Mouse (Mus musculus): ENCODE data around the gene Gata3. TPM values are rescaled to one million over a fixed set of nuclear protein-coding genes. Genes with fewer than 3 reads are reported as not detected.

Gene Gata3
- total and polyA plus RNA-seq, 3 experiments: 1.9 to 17.8 (median 13.5) TPM

GRCm38 (mm10) chr2:9867092-9867825 is 22.6 kb downstream of the Gata3 start:
- DNase-seq (ENCODE audit: low spot score): no peak
- Histone ChIP-seq H3K36me3 (replicated peaks) (peaks cover 42% of the 10 kb centered on the region), H3K9me3 (replicated peaks) (no peaks in the 10 kb centered on the region), H3K27me3 (ENCODE audit: insufficient read depth, low read length) (no peaks in the 10 kb centered on the region), H3K4me3 (ENCODE audit: low read depth, low read length) (no peak overlapping the region), H3K4me1 (ENCODE audit: insufficient read depth, low read depth, low read length) (peaks cover 21% of the 10 kb centered on the region)
- TF ChIP-seq TAL1 (conservative IDR thresholded peaks at IDR 0.05; ENCODE audit: low read depth, low read length) (no peak), GATA1 (IDR thresholded peaks at IDR 0.05; ENCODE audit: borderline replicate concordance, low read length) (no peak), POLR2AphosphoS5 (IDR thresholded peaks at IDR 0.05; ENCODE audit: insufficient replicate concordance, low read depth, low read length) (no peak), CTCF (IDR thresholded peaks at IDR 0.05; ENCODE audit: low read depth, low read length) (no peak), GATA2 (IDR thresholded peaks at IDR 0.05; ENCODE audit: borderline replicate concordance, low read depth, low read length) (no peak)
- ATAC-seq (ENCODE audit: extremely low read depth, insufficient number of reproducible peaks, low FRiP score, poor library complexity, severe bottlenecking): no peak

- TF ChIP-seq GATA1 (IDR thresholded peaks at IDR 0.05; ENCODE audit: borderline replicate concordance, low read length): no peak
- TF ChIP-seq GATA2 (IDR thresholded peaks at IDR 0.05; ENCODE audit: borderline replicate concordance, low read depth, low read length): no peak
- no peak for TF ChIP-seq CTCF (IDR thresholded peaks at IDR 0.05; ENCODE audit: low read depth, low read length)
- no peak for TF ChIP-seq TAL1 (conservative IDR thresholded peaks at IDR 0.05; ENCODE audit: low read depth, low read length)
- no peak for TF ChIP-seq POLR2AphosphoS5 (IDR thresholded peaks at IDR 0.05; ENCODE audit: insufficient replicate concordance, low read depth, low read length)
- Histone ChIP-seq H3K4me3 (ENCODE audit: low read depth, low read length) (no peak overlapping the region), H3K27me3 (ENCODE audit: insufficient read depth, low read length) (no peaks in the 10 kb centered on the region), H3K9me3 (replicated peaks) (no peaks in the 10 kb centered on the region), H3K36me3 (replicated peaks) (peaks cover 23% of the 10 kb centered on the region), H3K4me1 (ENCODE audit: insufficient read depth, low read depth, low read length) (peaks cover 14% of the 10 kb centered on the region)
- ATAC-seq (ENCODE audit: extremely low read depth, insufficient number of reproducible peaks, low FRiP score, poor library complexity, severe bottlenecking) (peak; percentile 28; the same call in 1 of the 2 replicates), DNase-seq (ENCODE audit: low spot score) (no peak)
These were observed 29.1 kb downstream of the Gata3 start for GRCm38 (mm10) chr2:9860698-9861097.

- Histone ChIP-seq H3K4me3 (ENCODE audit: low read depth, low read length) (no peak overlapping the region), H3K27me3 (ENCODE audit: insufficient read depth, low read length) (peaks cover 9% of the 10 kb centered on the region), H3K36me3 (replicated peaks) (peaks cover 12% of the 10 kb centered on the region), H3K4me1 (ENCODE audit: insufficient read depth, low read depth, low read length) (peaks cover 9% of the 10 kb centered on the region), H3K9me3 (replicated peaks) (no peaks in the 10 kb centered on the region)
- DNase-seq (ENCODE audit: low spot score) (no peak), ATAC-seq (ENCODE audit: extremely low read depth, insufficient number of reproducible peaks, low FRiP score, poor library complexity, severe bottlenecking) (no peak)
- no peak for TF ChIP-seq POLR2AphosphoS5 (IDR thresholded peaks at IDR 0.05; ENCODE audit: insufficient replicate concordance, low read depth, low read length)
- TF ChIP-seq CTCF (IDR thresholded peaks at IDR 0.05; ENCODE audit: low read depth, low read length): no peak
- no peak for TF ChIP-seq GATA1 (IDR thresholded peaks at IDR 0.05; ENCODE audit: borderline replicate concordance, low read length)
- TF ChIP-seq GATA2 (IDR thresholded peaks at IDR 0.05; ENCODE audit: borderline replicate concordance, low read depth, low read length): no peak
- TF ChIP-seq TAL1 (conservative IDR thresholded peaks at IDR 0.05; ENCODE audit: low read depth, low read length): no peak
These were observed 34.0 kb downstream of the Gata3 start for GRCm38 (mm10) chr2:9855861-9856260.

- H3K36me3 ChIP-seq (replicated peaks): peaks cover under 1% of the 10 kb centered on the region
- peaks cover 17% of the 10 kb centered on the region for H3K27me3 ChIP-seq (ENCODE audit: insufficient read depth, low read length)
- no peak overlapping the region for H3K4me3 ChIP-seq (ENCODE audit: low read depth, low read length)
- ATAC-seq (ENCODE audit: extremely low read depth, insufficient number of reproducible peaks, low FRiP score, poor library complexity, severe bottlenecking) (no peak), DNase-seq (ENCODE audit: low spot score) (no peak)
- no peaks in the 10 kb centered on the region for H3K9me3 ChIP-seq (replicated peaks)
- H3K4me1 ChIP-seq (ENCODE audit: insufficient read depth, low read depth, low read length): no peaks in the 10 kb centered on the region
- TF ChIP-seq GATA1 (IDR thresholded peaks at IDR 0.05; ENCODE audit: borderline replicate concordance, low read length) (no peak), TAL1 (conservative IDR thresholded peaks at IDR 0.05; ENCODE audit: low read depth, low read length) (no peak), GATA2 (IDR thresholded peaks at IDR 0.05; ENCODE audit: borderline replicate concordance, low read depth, low read length) (no peak)
These were observed 36.8 kb downstream of the Gata3 start for GRCm38 (mm10) chr2:9852851-9853576.

- Histone ChIP-seq H3K4me3 (ENCODE audit: low read depth, low read length) (no peak overlapping the region), H3K36me3 (replicated peaks) (no peaks in the 10 kb centered on the region), H3K9me3 (replicated peaks) (no peaks in the 10 kb centered on the region), H3K4me1 (ENCODE audit: insufficient read depth, low read depth, low read length) (no peaks in the 10 kb centered on the region; the same call in 1 of the 2 replicates), H3K27me3 (ENCODE audit: insufficient read depth, low read length) (peaks cover 20% of the 10 kb centered on the region)
- TF ChIP-seq CTCF (IDR thresholded peaks at IDR 0.05; ENCODE audit: low read depth, low read length) (no peak), GATA1 (IDR thresholded peaks at IDR 0.05; ENCODE audit: borderline replicate concordance, low read length) (no peak), TAL1 (conservative IDR thresholded peaks at IDR 0.05; ENCODE audit: low read depth, low read length) (no peak), GATA2 (IDR thresholded peaks at IDR 0.05; ENCODE audit: borderline replicate concordance, low read depth, low read length) (no peak)
- ATAC-seq (ENCODE audit: extremely low read depth, insufficient number of reproducible peaks, low FRiP score, poor library complexity, severe bottlenecking): no peak
- no peak for DNase-seq (ENCODE audit: low spot score)
These were observed 54.6 kb downstream of the Gata3 start for GRCm38 (mm10) chr2:9835195-9835594.

- Histone ChIP-seq H3K4me1 (ENCODE audit: insufficient read depth, low read depth, low read length) (no peaks in the 10 kb centered on the region; the same call in 1 of the 2 replicates), H3K27me3 (ENCODE audit: insufficient read depth, low read length) (peaks cover 20% of the 10 kb centered on the region), H3K36me3 (replicated peaks) (no peaks in the 10 kb centered on the region), H3K9me3 (replicated peaks) (no peaks in the 10 kb centered on the region), H3K4me3 (ENCODE audit: low read depth, low read length) (no peak overlapping the region)
- ATAC-seq (ENCODE audit: extremely low read depth, insufficient number of reproducible peaks, low FRiP score, poor library complexity, severe bottlenecking): no peak
- DNase-seq (ENCODE audit: low spot score): no peak
- TF ChIP-seq GATA2 (IDR thresholded peaks at IDR 0.05; ENCODE audit: borderline replicate concordance, low read depth, low read length) (no peak), GATA1 (IDR thresholded peaks at IDR 0.05; ENCODE audit: borderline replicate concordance, low read length) (no peak), TAL1 (conservative IDR thresholded peaks at IDR 0.05; ENCODE audit: low read depth, low read length) (no peak), CTCF (IDR thresholded peaks at IDR 0.05; ENCODE audit: low read depth, low read length) (no peak), POLR2AphosphoS5 (IDR thresholded peaks at IDR 0.05; ENCODE audit: insufficient replicate concordance, low read depth, low read length) (no peak)
These were observed 56.1 kb downstream of the Gata3 start for GRCm38 (mm10) chr2:9833712-9834111.

Data from G1E (cell line).